Mouse (Mus musculus): ENCODE measurements at regions not wholly inside any gene's neighbourhood (a gene's known extent, or its start where the extent isn't known, plus 50 kb on each side); places are given as distances from the start of the nearest gene placed in this dataset.

DNA sequence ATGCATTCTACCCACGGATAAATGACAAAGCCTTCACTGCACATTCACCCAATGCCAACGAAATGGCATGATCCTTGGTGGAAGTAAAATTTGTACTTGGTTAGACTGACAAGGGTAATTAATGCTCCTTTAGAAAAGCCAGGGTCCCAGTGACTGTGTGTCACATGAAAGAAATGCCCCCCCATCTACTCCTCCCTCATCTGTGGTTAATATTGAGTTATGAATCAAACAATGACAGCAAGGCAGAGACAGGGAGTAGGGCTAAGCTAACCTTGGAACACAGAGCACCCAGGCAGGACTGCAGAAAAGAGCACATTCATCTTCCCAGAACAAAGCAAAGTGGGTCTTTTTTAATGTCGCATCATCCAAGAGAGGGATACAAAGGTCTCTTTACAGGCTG lies 209.1 kb upstream of the Zbtb20 start:
- Histone ChIP-seq H3K4me1 (replicated peaks; ENCODE audit: control insufficient read depth, insufficient read depth, low read length) (0 out of 2 replicates have a peak, but pooled peaks cover 1% of the 10 kb centered on the region), H3K36me3 (ENCODE audit: control insufficient read depth, insufficient read depth, low read length) (no peaks in the 10 kb centered on the region), H3K4me2 (ENCODE audit: low read depth, low read length, severe bottlenecking) (no peak overlapping the region), H3K9ac (ENCODE audit: low read length) (no peak overlapping the region), H3K9me3 (ENCODE audit: control insufficient read depth, low read length) (no peaks in the 10 kb centered on the region), H3K27ac (ENCODE audit: low read depth, low read length) (no peak overlapping the region), H3K4me3 (ENCODE audit: low read depth, low read length) (no peak overlapping the region), H3K27me3 (ENCODE audit: control insufficient read depth, insufficient read depth, low read length) (no peaks in the 10 kb centered on the region)
- WGBS = 72% methylated on average over 3 of the region's 3 CpGs
- ATAC-seq (replicated peaks; ENCODE audit: low FRiP score) (no peak), DNase-seq (ENCODE audit: low spot score) (no peak)

DNA sequence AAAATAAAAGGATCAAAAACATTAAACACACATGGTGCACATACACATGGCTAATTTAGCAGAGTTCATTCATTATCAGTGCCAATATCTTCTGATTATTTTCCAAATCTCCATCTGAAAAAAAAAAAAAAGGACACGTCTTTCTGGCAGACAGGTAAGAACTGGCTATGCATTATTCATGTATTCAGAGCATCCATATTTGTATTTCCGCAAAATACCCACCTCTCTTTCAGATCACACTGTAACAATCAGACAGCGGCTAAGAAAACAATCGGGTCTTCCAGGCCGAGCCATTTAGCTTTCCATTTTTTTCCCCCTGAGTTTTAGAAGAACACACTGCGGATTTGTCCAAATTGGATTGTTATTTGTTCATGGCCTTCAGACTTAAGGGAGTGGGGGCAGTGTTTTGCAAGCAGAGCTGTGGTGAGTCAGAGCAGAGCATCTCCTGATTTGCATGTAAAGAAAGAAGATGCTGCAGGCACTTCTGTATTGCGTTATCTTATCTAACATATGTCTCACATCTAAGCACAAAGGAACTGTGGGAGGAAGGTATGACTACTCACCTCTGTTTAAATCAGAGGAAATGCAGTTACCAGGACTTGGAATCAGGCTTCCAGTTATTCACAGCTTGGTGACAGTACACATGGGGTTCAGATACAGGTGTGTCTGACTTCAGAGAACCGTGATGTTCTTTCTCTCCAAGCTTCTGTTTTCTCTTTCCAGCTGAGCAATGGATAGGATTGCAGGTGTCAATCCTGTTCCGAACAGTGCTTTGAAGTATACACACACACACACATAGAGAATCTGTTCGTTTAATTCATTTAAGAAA lies 223.6 kb upstream of the Zbtb20 start:
- no peak overlapping the region for H3K27ac ChIP-seq (ENCODE audit: low read depth, low read length)
- DNase-seq (ENCODE audit: low spot score) (no peak), ATAC-seq (replicated peaks; ENCODE audit: low FRiP score) (no peak)
- no peak overlapping the region for H3K4me3 ChIP-seq (ENCODE audit: low read depth, low read length)
- no peak overlapping the region for H3K4me2 ChIP-seq (ENCODE audit: low read depth, low read length, severe bottlenecking)
- no peaks in the 10 kb centered on the region for H3K27me3 ChIP-seq (ENCODE audit: control insufficient read depth, insufficient read depth, low read length)
- H3K9ac ChIP-seq (ENCODE audit: low read length) = no peak overlapping the region
- no peaks in the 10 kb centered on the region for H3K36me3 ChIP-seq (ENCODE audit: control insufficient read depth, insufficient read depth, low read length)
- 88% methylated on average over 10 of the region's 10 CpGs for WGBS
- no peaks in the 10 kb centered on the region for H3K9me3 ChIP-seq (ENCODE audit: control insufficient read depth, low read length)
- no peaks in the 10 kb centered on the region for H3K4me1 ChIP-seq (replicated peaks; ENCODE audit: control insufficient read depth, insufficient read depth, low read length)

DNA sequence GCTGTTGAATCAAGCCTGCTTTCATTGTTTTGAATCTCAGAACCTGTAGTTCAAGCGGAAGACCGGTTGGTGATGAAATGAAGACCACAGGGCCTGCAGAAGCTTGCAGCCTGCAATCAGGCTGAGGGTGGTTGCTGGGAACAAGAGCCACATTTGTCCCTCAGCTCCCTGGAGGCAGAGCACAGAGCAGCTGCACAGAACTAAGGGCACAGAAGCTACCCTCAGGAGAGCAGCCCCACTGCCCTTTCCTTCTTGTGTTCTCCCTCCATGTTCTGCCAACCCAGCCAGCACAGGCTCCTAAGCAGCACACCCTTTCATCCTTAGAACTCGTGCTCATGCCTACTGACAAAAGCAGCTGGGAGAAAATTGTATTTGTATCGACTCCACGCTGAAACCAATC lies 225.9 kb upstream of the Zbtb20 start:
- DNase-seq (ENCODE audit: low spot score) = no peak
- no peak overlapping the region for H3K4me3 ChIP-seq (ENCODE audit: low read depth, low read length)
- no peak for ATAC-seq (replicated peaks; ENCODE audit: low FRiP score)
- no peaks in the 10 kb centered on the region for H3K36me3 ChIP-seq (ENCODE audit: control insufficient read depth, insufficient read depth, low read length)
- H3K4me1 ChIP-seq (replicated peaks; ENCODE audit: control insufficient read depth, insufficient read depth, low read length) = no peaks in the 10 kb centered on the region
- no peak overlapping the region for H3K9ac ChIP-seq (ENCODE audit: low read length)
- no peaks in the 10 kb centered on the region for H3K9me3 ChIP-seq (ENCODE audit: control insufficient read depth, low read length)
- H3K4me2 ChIP-seq (ENCODE audit: low read depth, low read length, severe bottlenecking) = no peak overlapping the region
- 81% methylated on average over 5 of the region's 5 CpGs for WGBS
- H3K27ac ChIP-seq (ENCODE audit: low read depth, low read length) = no peak overlapping the region
- no peaks in the 10 kb centered on the region for H3K27me3 ChIP-seq (ENCODE audit: control insufficient read depth, insufficient read depth, low read length)

DNA sequence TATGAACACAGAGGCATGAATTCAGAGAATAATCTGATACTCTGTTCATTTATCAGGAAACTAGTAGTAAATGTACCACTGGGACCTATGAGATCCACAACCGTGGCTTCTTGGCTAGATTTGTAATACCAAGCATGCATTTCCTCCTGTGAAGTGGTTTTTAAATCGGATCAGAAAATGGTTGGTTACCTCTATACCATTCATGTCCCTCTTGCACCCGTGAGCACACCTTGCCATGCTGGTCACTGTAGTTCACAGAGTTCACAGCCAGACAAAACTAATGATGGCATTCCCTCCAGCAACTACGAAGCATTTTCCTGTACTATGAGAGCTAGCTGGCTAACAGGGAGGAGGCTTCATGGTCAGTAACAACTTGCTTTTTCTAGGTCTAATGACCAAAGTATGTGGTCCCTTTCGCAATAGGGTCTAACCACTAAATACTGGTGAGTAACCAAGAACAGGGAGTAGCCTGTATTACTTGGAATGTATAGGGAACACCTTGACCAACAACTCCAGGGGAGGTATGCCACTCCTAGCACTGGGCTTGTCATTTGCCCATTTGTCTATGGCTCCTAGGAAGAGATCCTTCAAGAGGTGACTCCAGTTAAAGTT lies 227.0 kb upstream of the Zbtb20 start:
- no peaks in the 10 kb centered on the region for H3K9me3 ChIP-seq (ENCODE audit: control insufficient read depth, low read length)
- WGBS = 89% methylated on average over 5 of the region's 5 CpGs
- no peaks in the 10 kb centered on the region for H3K36me3 ChIP-seq (ENCODE audit: control insufficient read depth, insufficient read depth, low read length)
- no peak for ATAC-seq (replicated peaks; ENCODE audit: low FRiP score)
- no peak overlapping the region for H3K4me3 ChIP-seq (ENCODE audit: low read depth, low read length)
- H3K27me3 ChIP-seq (ENCODE audit: control insufficient read depth, insufficient read depth, low read length) = no peaks in the 10 kb centered on the region
- H3K9ac ChIP-seq (ENCODE audit: low read length) = no peak overlapping the region
- H3K27ac ChIP-seq (ENCODE audit: low read depth, low read length) = no peak overlapping the region
- no peak for DNase-seq (ENCODE audit: low spot score)
- H3K4me1 ChIP-seq (replicated peaks; ENCODE audit: control insufficient read depth, insufficient read depth, low read length) = no peaks in the 10 kb centered on the region
- no peak overlapping the region for H3K4me2 ChIP-seq (ENCODE audit: low read depth, low read length, severe bottlenecking)

DNA sequence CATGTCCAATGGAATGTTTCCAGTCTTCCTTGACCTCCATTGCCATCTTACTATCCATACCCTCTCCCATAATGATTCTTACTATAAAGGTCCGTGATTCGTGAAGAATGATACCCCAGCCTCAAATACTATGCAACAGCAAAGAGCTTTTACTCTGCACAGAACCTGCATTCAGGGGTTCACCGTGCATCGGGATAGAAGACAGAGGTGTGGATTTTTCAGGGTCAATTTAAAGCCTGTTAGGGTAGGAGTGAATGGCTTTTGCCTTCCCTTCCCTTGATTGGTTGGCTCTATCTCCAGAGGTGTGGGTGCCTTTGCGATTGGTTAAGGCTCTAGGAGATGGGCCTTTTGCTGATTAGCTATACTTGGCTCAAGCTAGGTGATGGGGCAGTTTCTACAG lies 227.9 kb upstream of the Zbtb20 start:
- H3K36me3 ChIP-seq (ENCODE audit: control insufficient read depth, insufficient read depth, low read length) = no peaks in the 10 kb centered on the region
- H3K27ac ChIP-seq (ENCODE audit: low read depth, low read length) = no peak overlapping the region
- ATAC-seq (replicated peaks; ENCODE audit: low FRiP score) (no peak), DNase-seq (ENCODE audit: low spot score) (no peak)
- H3K9ac ChIP-seq (ENCODE audit: low read length) = no peak overlapping the region
- H3K9me3 ChIP-seq (ENCODE audit: control insufficient read depth, low read length) = no peaks in the 10 kb centered on the region
- no peak overlapping the region for H3K4me3 ChIP-seq (ENCODE audit: low read depth, low read length)
- no peaks in the 10 kb centered on the region for H3K4me1 ChIP-seq (replicated peaks; ENCODE audit: control insufficient read depth, insufficient read depth, low read length)
- no peak overlapping the region for H3K4me2 ChIP-seq (ENCODE audit: low read depth, low read length, severe bottlenecking)
- no peaks in the 10 kb centered on the region for H3K27me3 ChIP-seq (ENCODE audit: control insufficient read depth, insufficient read depth, low read length)
- 98% methylated on average over 5 of the region's 5 CpGs for WGBS

DNA sequence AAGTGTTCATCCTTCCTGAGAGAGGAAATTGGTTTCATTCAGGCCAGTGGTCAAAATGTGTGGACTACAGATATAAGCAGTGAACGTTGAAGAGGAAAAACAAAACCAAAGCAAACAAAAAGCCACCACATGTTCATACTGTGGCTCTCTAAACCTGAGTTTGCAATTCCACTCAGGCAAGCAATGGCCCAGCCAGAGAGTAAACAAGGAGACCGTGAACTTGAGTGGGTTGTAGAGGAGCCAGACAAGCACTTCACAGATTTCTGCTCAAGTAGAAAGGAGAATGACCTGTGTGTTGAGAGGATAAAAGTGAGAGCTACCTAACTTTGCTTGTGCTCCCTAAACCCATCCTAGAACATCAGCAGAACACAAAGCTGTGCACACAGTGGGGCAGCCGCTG lies 239.9 kb upstream of the Zbtb20 start:
- H3K27ac ChIP-seq (ENCODE audit: low read depth, low read length) = no peak overlapping the region
- H3K9me3 ChIP-seq (ENCODE audit: control insufficient read depth, low read length) = no peaks in the 10 kb centered on the region
- no peaks in the 10 kb centered on the region for H3K27me3 ChIP-seq (ENCODE audit: control insufficient read depth, insufficient read depth, low read length)
- H3K36me3 ChIP-seq (ENCODE audit: control insufficient read depth, insufficient read depth, low read length) = no peaks in the 10 kb centered on the region
- no peak overlapping the region for H3K9ac ChIP-seq (ENCODE audit: low read length)
- H3K4me1 ChIP-seq (replicated peaks; ENCODE audit: control insufficient read depth, insufficient read depth, low read length) = no peaks in the 10 kb centered on the region
- H3K4me2 ChIP-seq (ENCODE audit: low read depth, low read length, severe bottlenecking) = no peak overlapping the region
- no peak for ATAC-seq (replicated peaks; ENCODE audit: low FRiP score)
- WGBS = 83% methylated on average over 3 of the region's 3 CpGs
- DNase-seq (ENCODE audit: low spot score) = no peak
- no peak overlapping the region for H3K4me3 ChIP-seq (ENCODE audit: low read depth, low read length)

DNA sequence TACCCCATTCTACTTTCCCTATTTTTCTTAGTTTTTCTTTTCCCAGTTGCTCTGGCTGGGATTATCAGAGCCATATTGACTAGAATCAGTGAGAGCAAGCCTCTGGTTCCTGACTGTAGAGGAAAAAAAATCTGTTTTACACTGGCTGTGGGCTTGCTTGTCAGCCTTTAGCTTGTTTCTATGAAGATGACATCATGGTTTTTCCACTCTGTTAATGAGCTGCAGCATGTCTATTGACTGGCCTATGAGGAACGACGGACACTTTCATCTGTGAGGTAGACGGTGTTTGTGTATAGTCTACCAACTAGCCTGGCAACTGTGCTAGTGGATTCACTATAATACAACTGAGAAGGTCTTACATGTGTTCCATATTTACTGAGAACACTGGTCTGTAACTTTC lies 248.0 kb upstream of the Zbtb20 start:
- ATAC-seq (replicated peaks; ENCODE audit: low FRiP score) = no peak
- 66% methylated on average over 3 of the region's 3 CpGs for WGBS
- no peak overlapping the region for H3K4me3 ChIP-seq (ENCODE audit: low read depth, low read length)

DNA sequence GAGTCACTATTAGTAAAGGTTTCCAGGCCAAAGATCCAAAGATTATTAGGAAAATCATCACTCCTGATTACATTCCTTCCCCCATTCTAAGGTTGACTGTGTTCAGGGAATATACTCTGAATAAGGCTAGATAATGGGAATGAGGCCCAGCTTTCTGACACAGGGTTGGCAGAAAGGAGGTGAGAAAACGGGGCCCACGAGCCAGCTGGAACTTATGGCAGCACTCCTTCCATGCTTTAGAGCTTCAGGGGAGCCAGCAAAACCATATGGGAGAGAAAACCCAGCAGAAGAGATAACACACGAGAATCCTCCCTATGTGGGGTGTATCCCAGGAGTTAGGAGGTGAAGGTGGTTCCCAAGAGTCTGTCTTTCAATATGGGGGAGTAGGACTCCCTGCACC lies 259.8 kb upstream of the Zbtb20 start:
- Histone ChIP-seq H3K4me2 (ENCODE audit: low read depth, low read length, severe bottlenecking) (no peak overlapping the region), H3K9ac (ENCODE audit: low read length) (no peak overlapping the region), H3K9me3 (ENCODE audit: control insufficient read depth, low read length) (no peaks in the 10 kb centered on the region), H3K27me3 (ENCODE audit: control insufficient read depth, insufficient read depth, low read length) (no peaks in the 10 kb centered on the region), H3K36me3 (ENCODE audit: control insufficient read depth, insufficient read depth, low read length) (no peaks in the 10 kb centered on the region), H3K4me1 (replicated peaks; ENCODE audit: control insufficient read depth, insufficient read depth, low read length) (no peaks in the 10 kb centered on the region), H3K27ac (ENCODE audit: low read depth, low read length) (no peak overlapping the region), H3K4me3 (ENCODE audit: low read depth, low read length) (no peak overlapping the region)
- WGBS = 76% methylated on average over 3 of the region's 3 CpGs
- ATAC-seq (replicated peaks; ENCODE audit: low FRiP score) = no peak
- DNase-seq (ENCODE audit: low spot score) = no peak

More for the DNA sequence above, 248.0 kb upstream of the Zbtb20 start:
- H3K9ac ChIP-seq (ENCODE audit: low read length) = no peak overlapping the region
- H3K9me3 ChIP-seq (ENCODE audit: control insufficient read depth, low read length) = no peaks in the 10 kb centered on the region
- no peaks in the 10 kb centered on the region for H3K27me3 ChIP-seq (ENCODE audit: control insufficient read depth, insufficient read depth, low read length)
- DNase-seq (ENCODE audit: low spot score) = no peak
- H3K4me1 ChIP-seq (replicated peaks; ENCODE audit: control insufficient read depth, insufficient read depth, low read length) = 0 out of 2 replicates have a peak, but pooled peaks cover 1% of the 10 kb centered on the region
- no peak overlapping the region for H3K27ac ChIP-seq (ENCODE audit: low read depth, low read length)
- no peak overlapping the region for H3K4me2 ChIP-seq (ENCODE audit: low read depth, low read length, severe bottlenecking)
- H3K36me3 ChIP-seq (ENCODE audit: control insufficient read depth, insufficient read depth, low read length) = no peaks in the 10 kb centered on the region

DNA sequence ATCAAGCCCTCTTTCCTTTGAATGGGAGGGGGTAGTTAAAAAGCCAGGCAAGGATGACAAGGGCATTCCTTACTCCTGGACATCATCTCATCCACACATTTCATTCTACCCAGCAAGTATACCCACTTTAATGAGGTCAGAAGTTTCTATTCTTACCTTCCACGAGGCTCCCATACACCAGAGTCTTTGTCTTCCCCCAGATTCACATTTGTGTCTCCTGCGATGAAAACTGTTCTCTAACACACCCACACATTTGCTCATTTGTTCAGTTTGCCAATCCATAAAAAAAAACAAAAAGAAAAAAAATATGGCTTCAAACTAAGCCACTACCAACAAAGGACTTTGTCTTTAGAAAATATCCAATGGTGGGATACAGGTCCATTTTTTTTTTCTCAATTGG lies 263.7 kb upstream of the Zbtb20 start:
- no peaks in the 10 kb centered on the region for H3K4me1 ChIP-seq (replicated peaks; ENCODE audit: control insufficient read depth, insufficient read depth, low read length)
- H3K36me3 ChIP-seq (ENCODE audit: control insufficient read depth, insufficient read depth, low read length) = no peaks in the 10 kb centered on the region
- H3K27me3 ChIP-seq (ENCODE audit: control insufficient read depth, insufficient read depth, low read length) = no peaks in the 10 kb centered on the region
- no peak overlapping the region for H3K4me3 ChIP-seq (ENCODE audit: low read depth, low read length)
- no peak for ATAC-seq (replicated peaks; ENCODE audit: low FRiP score)
- no peak for DNase-seq (ENCODE audit: low spot score)
- no peak overlapping the region for H3K4me2 ChIP-seq (ENCODE audit: low read depth, low read length, severe bottlenecking)
- WGBS = 86% methylated on average over 2 of the region's 2 CpGs
- no peaks in the 10 kb centered on the region for H3K9me3 ChIP-seq (ENCODE audit: control insufficient read depth, low read length)
- no peak overlapping the region for H3K9ac ChIP-seq (ENCODE audit: low read length)
- H3K27ac ChIP-seq (ENCODE audit: low read depth, low read length) = no peak overlapping the region

Data from forebrain, embryonic 11.5 days (tissue).